Mouse (Mus musculus): Measurements from ENCODE around the gene Nacc1.

GRCm38 (mm10) chr8:84706610-84707266 is 19.1 kb upstream of the Nacc1 start:
- TF ChIP-seq TAL1 (IDR thresholded peaks at IDR 0.05; ENCODE audit: low read length), result no peak
- TF ChIP-seq GATA1 (IDR thresholded peaks at IDR 0.05; ENCODE audit: low read length), result no peak
